Mouse (Mus musculus): ENCODE measurements at regions not wholly inside any gene's neighbourhood (a gene's known extent, or its start where the extent isn't known, plus 50 kb on each side); places are given as distances from the start of the nearest gene placed in this dataset.

- no peak overlapping the region for H3K27ac ChIP-seq (ENCODE audit: low read length)
- ATAC-seq (ENCODE audit: insufficient read depth, low FRiP score) = no peak
- H3K4me1 ChIP-seq (ENCODE audit: control insufficient read depth, insufficient read depth, low read length) = no peaks in the 10 kb centered on the region
- H3K36me3 ChIP-seq (ENCODE audit: control insufficient read depth, insufficient read depth, low read length) = no peaks in the 10 kb centered on the region
- H3K9me3 ChIP-seq (replicated peaks; ENCODE audit: control insufficient read depth, low read length) = no peaks in the 10 kb centered on the region
- no peak overlapping the region for H3K4me3 ChIP-seq (replicated peaks; ENCODE audit: low read length)
- WGBS = 75% methylated on average over 5 of the region's 5 CpGs
- no peak overlapping the region for H3K9ac ChIP-seq (ENCODE audit: low read length)
- H3K4me2 ChIP-seq (ENCODE audit: low read depth, low read length) = no peak overlapping the region
- H3K27me3 ChIP-seq (ENCODE audit: control insufficient read depth, insufficient read depth, low read length) = no peaks in the 10 kb centered on the region
Measured at GRCm38 (mm10) chr8:49035970-49036700, 192.4 kb upstream of the Tenm3 start.

DNA sequence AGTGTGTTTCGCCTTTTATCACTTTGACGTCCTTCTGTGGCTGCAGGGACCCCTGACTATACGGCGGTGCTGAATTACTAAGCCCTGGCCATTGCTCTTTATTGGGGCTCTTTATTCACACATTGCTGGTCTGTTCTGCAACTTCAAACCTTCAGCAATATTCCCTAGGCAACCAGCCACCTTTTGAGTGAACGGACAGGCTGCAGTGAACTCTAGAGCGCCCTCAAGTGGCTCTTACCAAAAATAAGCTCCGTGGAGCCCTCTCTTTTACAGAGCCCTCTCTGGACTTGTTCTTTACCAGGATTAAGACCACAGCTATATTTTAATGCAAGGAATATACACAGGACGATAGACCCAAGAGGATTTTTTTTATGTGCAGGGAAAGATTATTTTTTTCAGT lies 191.8 kb upstream of the Tenm3 start:
- no peak overlapping the region for H3K9ac ChIP-seq (ENCODE audit: low read length)
- H3K4me3 ChIP-seq (replicated peaks; ENCODE audit: low read length) = no peak overlapping the region
- 41% methylated on average over 8 of the region's 8 CpGs for WGBS
- H3K36me3 ChIP-seq (ENCODE audit: control insufficient read depth, insufficient read depth, low read length) = no peaks in the 10 kb centered on the region
- H3K4me1 ChIP-seq (ENCODE audit: control insufficient read depth, insufficient read depth, low read length) = no peaks in the 10 kb centered on the region
- no peak overlapping the region for H3K4me2 ChIP-seq (ENCODE audit: low read depth, low read length)
- no peaks in the 10 kb centered on the region for H3K9me3 ChIP-seq (replicated peaks; ENCODE audit: control insufficient read depth, low read length)
- no peak for ATAC-seq (ENCODE audit: insufficient read depth, low FRiP score)
- no peak overlapping the region for H3K27ac ChIP-seq (ENCODE audit: low read length)
- H3K27me3 ChIP-seq (ENCODE audit: control insufficient read depth, insufficient read depth, low read length) = no peaks in the 10 kb centered on the region

GRCm38 (mm10) chr8:49030255-49030654 lies 186.5 kb upstream of the Tenm3 start:
- Histone ChIP-seq H3K4me3 (replicated peaks; ENCODE audit: low read length) (no peak overlapping the region), H3K4me1 (ENCODE audit: control insufficient read depth, insufficient read depth, low read length) (no peaks in the 10 kb centered on the region), H3K27me3 (ENCODE audit: control insufficient read depth, insufficient read depth, low read length) (no peaks in the 10 kb centered on the region), H3K9me3 (replicated peaks; ENCODE audit: control insufficient read depth, low read length) (no peaks in the 10 kb centered on the region), H3K36me3 (ENCODE audit: control insufficient read depth, insufficient read depth, low read length) (no peaks in the 10 kb centered on the region), H3K27ac (ENCODE audit: low read length) (no peak overlapping the region), H3K9ac (ENCODE audit: low read length) (no peak overlapping the region), H3K4me2 (ENCODE audit: low read depth, low read length) (no peak overlapping the region)
- 70% methylated on average over 5 of the region's 5 CpGs for WGBS
- ATAC-seq (ENCODE audit: insufficient read depth, low FRiP score) = no peak

GRCm38 (mm10) chr8:49017741-49018140 lies 174.0 kb upstream of the Tenm3 start:
- H3K36me3 ChIP-seq (ENCODE audit: control insufficient read depth, insufficient read depth, low read length) = no peaks in the 10 kb centered on the region
- 85% methylated on average over 3 of the region's 3 CpGs for WGBS
- H3K27me3 ChIP-seq (ENCODE audit: control insufficient read depth, insufficient read depth, low read length) = no peaks in the 10 kb centered on the region
- no peak overlapping the region for H3K27ac ChIP-seq (ENCODE audit: low read length)
- H3K4me1 ChIP-seq (ENCODE audit: control insufficient read depth, insufficient read depth, low read length) = no peaks in the 10 kb centered on the region
- H3K9ac ChIP-seq (ENCODE audit: low read length) = no peak overlapping the region
- H3K9me3 ChIP-seq (replicated peaks; ENCODE audit: control insufficient read depth, low read length) = no peaks in the 10 kb centered on the region
- H3K4me3 ChIP-seq (replicated peaks; ENCODE audit: low read length) = no peak overlapping the region
- H3K4me2 ChIP-seq (ENCODE audit: low read depth, low read length) = no peak overlapping the region
- ATAC-seq (ENCODE audit: insufficient read depth, low FRiP score) = no peak

- H3K36me3 ChIP-seq (ENCODE audit: control insufficient read depth, insufficient read depth, low read length) = no peaks in the 10 kb centered on the region
- no peak overlapping the region for H3K4me3 ChIP-seq (replicated peaks; ENCODE audit: low read length)
- H3K4me1 ChIP-seq (ENCODE audit: control insufficient read depth, insufficient read depth, low read length) = no peaks in the 10 kb centered on the region
- H3K9ac ChIP-seq (ENCODE audit: low read length) = no peak overlapping the region
- WGBS = 53% methylated on average over 7 of the region's 7 CpGs
- no peaks in the 10 kb centered on the region for H3K27me3 ChIP-seq (ENCODE audit: control insufficient read depth, insufficient read depth, low read length)
- no peak overlapping the region for H3K4me2 ChIP-seq (ENCODE audit: low read depth, low read length)
- H3K9me3 ChIP-seq (replicated peaks; ENCODE audit: control insufficient read depth, low read length) = no peaks in the 10 kb centered on the region
- H3K27ac ChIP-seq (ENCODE audit: low read length) = no peak overlapping the region
- no peak for ATAC-seq (ENCODE audit: insufficient read depth, low FRiP score)
Measured at GRCm38 (mm10) chr8:49015701-49016100, 171.9 kb upstream of the Tenm3 start.

GRCm38 (mm10) chr8:49015200-49015599 lies 171.4 kb upstream of the Tenm3 start:
- WGBS = 41% methylated on average over 8 of the region's 8 CpGs
- H3K27ac ChIP-seq (ENCODE audit: low read length) = no peak overlapping the region
- H3K4me3 ChIP-seq (replicated peaks; ENCODE audit: low read length) = no peak overlapping the region
- no peaks in the 10 kb centered on the region for H3K36me3 ChIP-seq (ENCODE audit: control insufficient read depth, insufficient read depth, low read length)
- no peaks in the 10 kb centered on the region for H3K4me1 ChIP-seq (ENCODE audit: control insufficient read depth, insufficient read depth, low read length)
- H3K27me3 ChIP-seq (ENCODE audit: control insufficient read depth, insufficient read depth, low read length) = no peaks in the 10 kb centered on the region
- H3K4me2 ChIP-seq (ENCODE audit: low read depth, low read length) = no peak overlapping the region
- H3K9ac ChIP-seq (ENCODE audit: low read length) = no peak overlapping the region
- no peaks in the 10 kb centered on the region for H3K9me3 ChIP-seq (replicated peaks; ENCODE audit: control insufficient read depth, low read length)
- peak; percentile 56; the same call in 1 of the 2 replicates for ATAC-seq (ENCODE audit: insufficient read depth, low FRiP score)

GRCm38 (mm10) chr8:49006236-49006965 lies 162.7 kb upstream of the Tenm3 start:
- no peak for ATAC-seq (ENCODE audit: insufficient read depth, low FRiP score)
- Histone ChIP-seq H3K4me1 (ENCODE audit: control insufficient read depth, insufficient read depth, low read length) (no peaks in the 10 kb centered on the region), H3K4me2 (ENCODE audit: low read depth, low read length) (no peak overlapping the region), H3K36me3 (ENCODE audit: control insufficient read depth, insufficient read depth, low read length) (no peaks in the 10 kb centered on the region), H3K4me3 (replicated peaks; ENCODE audit: low read length) (no peak overlapping the region), H3K9me3 (replicated peaks; ENCODE audit: control insufficient read depth, low read length) (no peaks in the 10 kb centered on the region), H3K27me3 (ENCODE audit: control insufficient read depth, insufficient read depth, low read length) (no peaks in the 10 kb centered on the region), H3K27ac (ENCODE audit: low read length) (no peak overlapping the region), H3K9ac (ENCODE audit: low read length) (no peak overlapping the region)
- WGBS = 55% methylated on average over 11 of the region's 11 CpGs

DNA sequence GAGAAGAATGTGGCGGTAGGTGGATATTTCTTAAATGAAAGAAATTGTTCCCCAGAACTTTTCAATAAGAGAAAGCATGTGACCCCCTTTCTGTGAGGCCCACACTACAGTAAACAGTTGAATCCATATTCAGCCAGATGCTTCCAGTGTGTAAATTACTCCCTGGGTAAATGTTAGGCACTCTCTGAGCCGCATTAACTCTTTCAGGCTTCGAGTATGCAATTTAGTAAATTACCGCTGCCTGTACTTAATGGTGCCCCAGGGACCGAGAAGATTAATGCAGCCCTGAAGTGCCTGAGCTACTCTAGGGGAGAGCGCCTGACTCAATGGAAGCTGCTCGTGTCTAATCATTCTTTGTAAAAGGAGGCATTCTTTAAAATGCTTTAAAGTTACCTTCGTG lies 137.9 kb upstream of the Tenm3 start:
- 42% methylated on average over 8 of the region's 8 CpGs for WGBS
- no peak overlapping the region for H3K4me3 ChIP-seq (replicated peaks; ENCODE audit: low read length)
- no peak for ATAC-seq (ENCODE audit: insufficient read depth, low FRiP score)

DNA sequence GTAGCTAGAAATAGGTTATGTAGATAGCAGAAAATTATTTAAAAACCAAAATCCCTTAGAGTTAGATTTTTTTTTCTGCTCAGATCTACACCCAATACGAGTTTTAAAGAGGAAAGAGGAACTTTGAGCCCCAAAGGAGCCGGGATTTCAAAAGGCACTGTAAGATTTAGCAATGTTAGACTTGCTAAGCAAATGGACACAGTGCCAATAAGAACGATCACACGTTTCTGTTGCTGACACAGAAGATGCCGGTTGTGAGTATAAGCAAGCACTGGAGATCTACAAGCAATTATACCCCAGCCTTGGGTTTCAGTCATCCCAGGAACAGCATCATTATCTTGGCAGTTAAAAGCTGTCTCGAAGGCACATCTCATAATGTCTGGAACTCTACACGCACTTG lies 137.0 kb upstream of the Tenm3 start:
- Histone ChIP-seq H3K36me3 (ENCODE audit: control insufficient read depth, insufficient read depth, low read length) (no peaks in the 10 kb centered on the region), H3K9me3 (replicated peaks; ENCODE audit: control insufficient read depth, low read length) (no peaks in the 10 kb centered on the region), H3K4me1 (ENCODE audit: control insufficient read depth, insufficient read depth, low read length) (no peaks in the 10 kb centered on the region; the same call in 1 of the 2 replicates), H3K9ac (ENCODE audit: low read length) (no peak overlapping the region), H3K4me3 (replicated peaks; ENCODE audit: low read length) (no peak overlapping the region), H3K4me2 (ENCODE audit: low read depth, low read length) (no peak overlapping the region), H3K27me3 (ENCODE audit: control insufficient read depth, insufficient read depth, low read length) (no peaks in the 10 kb centered on the region), H3K27ac (ENCODE audit: low read length) (no peak overlapping the region)
- 77% methylated on average over 7 of the region's 7 CpGs for WGBS
- no peak for ATAC-seq (ENCODE audit: insufficient read depth, low FRiP score)

More for the DNA sequence above, 137.9 kb upstream of the Tenm3 start:
- no peak overlapping the region for H3K27ac ChIP-seq (ENCODE audit: low read length)
- no peaks in the 10 kb centered on the region for H3K36me3 ChIP-seq (ENCODE audit: control insufficient read depth, insufficient read depth, low read length)
- no peak overlapping the region for H3K4me2 ChIP-seq (ENCODE audit: low read depth, low read length)
- no peaks in the 10 kb centered on the region for H3K9me3 ChIP-seq (replicated peaks; ENCODE audit: control insufficient read depth, low read length)
- H3K4me1 ChIP-seq (ENCODE audit: control insufficient read depth, insufficient read depth, low read length) = no peaks in the 10 kb centered on the region; the same call in 1 of the 2 replicates
- H3K27me3 ChIP-seq (ENCODE audit: control insufficient read depth, insufficient read depth, low read length) = no peaks in the 10 kb centered on the region
- no peak overlapping the region for H3K9ac ChIP-seq (ENCODE audit: low read length)

Data from stomach, embryonic 16.5 days (tissue).